Mouse (Mus musculus) liver, embryonic 14.5 days (tissue): ENCODE measurements around the gene Ocrl. TPM values are rescaled to one million over a fixed set of nuclear protein-coding genes. Genes with fewer than 3 reads are reported as not detected.

ENCODE experiments used
- ATAC-seq: fragments of 200-750 bp; cut with Nextera tagmentation; 2 replicates; pipeline ENCODE4 v1.8.0; 2017; ENCODE audit warnings: moderate number of reproducible peaks, mild to moderate bottlenecking, moderate library complexity; ENCODE audit not compliant: insufficient read depth
- DNase-seq, 3 experiments: peaks; one replicate each; pipeline ENCODE4 v3.0.0-alpha.2; 2012 to 2013; ENCODE audit warnings: low read depth in 3 of 3, low spot score in 3 of 3
- H3K27ac ChIP-seq: fragments of 300-500 bp; sonication (generic); 2 replicates; pipeline ENCODE4 v1.5.1; 2014; ENCODE audit warnings: moderate library complexity, mild to moderate bottlenecking, control low read depth, inconsistent platforms
- H3K27me3 ChIP-seq: fragments of 300-500 bp; sonication (generic); 2 replicates; pipeline ENCODE4 v1.6.1; 2014; ENCODE audit warnings: mild to moderate bottlenecking, low read length, moderate library complexity; ENCODE audit not compliant: control insufficient read depth, insufficient read depth
- H3K36me3 ChIP-seq: fragments of 300-500 bp; sonication (generic); replicated peaks from 2 replicates; pipeline ENCODE4 v1.6.1; 2014; ENCODE audit warnings: low read depth; ENCODE audit not compliant: control insufficient read depth, insufficient read depth
- H3K4me1 ChIP-seq, 2 experiments: fragments of 200-500 bp in 1 of 2; fragments of 300-500 bp in 1 of 2; sonication (generic) in 1 of 2; replicated peaks; 2 replicates each; pipeline ENCODE4 v1.6.1; 2012 to 2014; ENCODE audit warnings: antibody characterized with exemption in 1 of 2, inconsistent platforms in 1 of 2, low read length in 1 of 2; ENCODE audit not compliant: control insufficient read depth in 2 of 2, insufficient read depth in 2 of 2
- H3K4me2 ChIP-seq: fragments of 300-500 bp; sonication (generic); 2 replicates; pipeline ENCODE4 v1.6.1; 2014; ENCODE audit warnings: low read depth, mild to moderate bottlenecking, control low read depth, moderate library complexity
- H3K4me3 ChIP-seq, 2 experiments: fragments of 200-500 bp in 1 of 2; fragments of 300-500 bp in 1 of 2; sonication (generic) in 1 of 2; 2 replicates each; pipeline ENCODE4 v1.5.1; 2012 to 2014; ENCODE audit warnings: low read depth in 2 of 2, low read length in 2 of 2, mild to moderate bottlenecking in 2 of 2, control low read depth in 1 of 2, inconsistent platforms in 1 of 2, moderate library complexity in 1 of 2; ENCODE audit not compliant: insufficient read depth in 1 of 2
- H3K9ac ChIP-seq: fragments of 300-500 bp; sonication (generic); replicated peaks from 2 replicates; pipeline ENCODE4 v1.6.1; 2014; ENCODE audit warnings: mild to moderate bottlenecking, control low read depth, moderate library complexity
- H3K9me3 ChIP-seq: fragments of 300-500 bp; sonication (generic); 2 replicates; pipeline ENCODE4 v1.6.1; 2016; ENCODE audit warnings: low read length, mixed read lengths; ENCODE audit not compliant: control insufficient read depth
- CTCF ChIP-seq: IDR thresholded peaks from 2 replicates; pipeline ENCODE4 v1.5.1; 2016; ENCODE audit warnings: antibody characterized with exemption, low read depth, control low read depth
- EP300 ChIP-seq: IDR thresholded peaks from 2 replicates; pipeline ENCODE4 v1.6.1; 2016; ENCODE audit warnings: antibody characterized with exemption, low read depth
- WGBS: fragments of 180-500 bp; shearing (Covaris S2); extraction: QIAGEN DNeasy Blood & Tissue Kit; methylation state at CpG from one replicate; pipeline ENCODE4 v1.1.7; 2014; ENCODE audit not compliant: insufficient replicate concordance; 5-methylcytosine and 5-hydroxymethylcytosine counted together
- polyA plus RNA-seq, 2 experiments: library from polyadenylated mRNA; depleted of rRNA in 1 of 2; stranded (reverse) in 1 of 2; unstranded in 1 of 2; fragments of >200 nt; fragmentation: Nextera tagmentation in 1 of 2; extraction: Ambion mirVana in 1 of 2; gene quantifications; 2 replicates each; pipeline versions ENCODE4 v1.2.1 to v1.2.3; 2012 to 2014

Gene Ocrl
- polyA plus RNA-seq, 2 experiments: 2.9 to 4.8 TPM

DNA sequence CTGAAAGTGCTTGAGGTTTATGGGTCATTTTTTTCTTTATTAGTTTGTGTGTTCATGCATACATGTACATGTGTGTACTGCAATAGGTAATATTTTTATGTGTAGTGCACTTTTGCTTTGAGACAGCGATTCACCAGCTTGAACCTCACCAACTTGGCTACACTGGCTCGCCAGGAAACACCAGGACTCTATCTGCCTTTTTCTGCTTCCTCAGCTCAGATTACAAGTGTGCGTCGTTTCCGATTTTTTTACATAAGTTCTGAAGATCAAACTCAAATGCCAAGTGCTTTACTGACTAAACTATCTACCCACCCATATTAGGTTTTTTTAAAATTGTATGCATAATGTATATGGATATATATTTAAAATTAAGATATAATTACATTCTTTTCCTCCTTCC, 8.4 kb downstream of the Ocrl start:
- no peak overlapping the region for H3K4me3 ChIP-seq
- no peaks in the 10 kb centered on the region for H3K4me1 ChIP-seq
- no peaks in the 10 kb centered on the region for H3K9me3 ChIP-seq
- ATAC-seq (no peak), DNase-seq (no peak)
- H3K9ac ChIP-seq: no peak overlapping the region
- no peak overlapping the region for H3K4me2 ChIP-seq
- WGBS: 67% methylated on average over 5 of the region's 5 CpGs
- H3K27me3 ChIP-seq: no peaks in the 10 kb centered on the region
- TF ChIP-seq CTCF (no peak), EP300 (no peak)
- H3K36me3 ChIP-seq: no peaks in the 10 kb centered on the region
- H3K27ac ChIP-seq: no peak overlapping the region

GRCm38 (mm10) chrX:47927981-47928380, 15.8 kb downstream of the Ocrl start:
- Histone ChIP-seq H3K27ac (no peak overlapping the region), H3K4me1 (no peaks in the 10 kb centered on the region), H3K27me3 (no peaks in the 10 kb centered on the region), H3K36me3 (no peaks in the 10 kb centered on the region), H3K9ac (no peak overlapping the region), H3K4me2 (no peak overlapping the region), H3K9me3 (no peaks in the 10 kb centered on the region), H3K4me3 (no peak overlapping the region)
- no peak for TF ChIP-seq CTCF
- TF ChIP-seq EP300: no peak
- DNase-seq (no peak), ATAC-seq (no peak)
- WGBS: 58% methylated on average over 3 of the region's 3 CpGs

- Histone ChIP-seq H3K36me3 (no peaks in the 10 kb centered on the region), H3K4me2 (no peak overlapping the region), H3K9me3 (no peaks in the 10 kb centered on the region), H3K4me1 (no peaks in the 10 kb centered on the region), H3K27me3 (no peaks in the 10 kb centered on the region), H3K9ac (no peak overlapping the region), H3K27ac (no peak overlapping the region), H3K4me3 (no peak overlapping the region)
- WGBS: 41% methylated on average over 3 of the region's 3 CpGs
- no peak for ATAC-seq
- TF ChIP-seq EP300: no peak
- no peak for TF ChIP-seq CTCF
- DNase-seq: no peak
These were observed 18.3 kb downstream of the Ocrl start for GRCm38 (mm10) chrX:47930449-47930848.

DNA sequence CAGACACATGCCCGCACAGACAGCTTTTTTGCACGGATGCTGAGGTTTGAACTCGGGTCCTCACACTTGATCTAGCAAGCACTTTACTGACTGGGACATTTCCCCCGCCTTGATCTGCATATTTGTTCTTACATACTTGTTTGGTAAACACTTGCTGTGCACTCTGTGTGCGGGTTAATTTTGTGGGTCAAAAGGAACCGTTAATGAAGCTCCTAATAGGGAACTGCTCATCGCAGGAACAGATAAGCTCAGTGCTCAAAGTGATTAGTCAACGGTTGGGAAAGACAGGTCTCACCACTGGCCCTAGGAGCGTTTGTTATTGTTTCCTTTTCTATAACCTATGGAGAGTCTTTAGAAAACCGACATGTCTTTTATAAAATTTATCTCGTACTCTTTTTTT, 22.2 kb downstream of the Ocrl start:
- H3K27me3 ChIP-seq: no peaks in the 10 kb centered on the region
- no peaks in the 10 kb centered on the region for H3K36me3 ChIP-seq
- WGBS: 54% methylated on average over 11 of the region's 11 CpGs
- H3K27ac ChIP-seq: no peak overlapping the region
- H3K4me2 ChIP-seq: no peak overlapping the region
- no peaks in the 10 kb centered on the region for H3K4me1 ChIP-seq
- no peak overlapping the region for H3K9ac ChIP-seq
- H3K4me3 ChIP-seq: no peak overlapping the region
- DNase-seq (no peak), ATAC-seq (no peak)
- H3K9me3 ChIP-seq: no peaks in the 10 kb centered on the region
- no peak for TF ChIP-seq CTCF
- TF ChIP-seq EP300: no peak

- H3K4me2 ChIP-seq: no peak overlapping the region
- WGBS: 64% methylated on average over 5 of the region's 5 CpGs
- TF ChIP-seq EP300 (no peak), CTCF (no peak)
- no peaks in the 10 kb centered on the region for H3K9me3 ChIP-seq
- H3K4me1 ChIP-seq: no peaks in the 10 kb centered on the region
- DNase-seq (no peak), ATAC-seq (no peak)
- no peak overlapping the region for H3K4me3 ChIP-seq
- H3K9ac ChIP-seq: no peak overlapping the region
- H3K27ac ChIP-seq: no peak overlapping the region
- H3K36me3 ChIP-seq: no peaks in the 10 kb centered on the region
- no peaks in the 10 kb centered on the region for H3K27me3 ChIP-seq
These were observed 24.7 kb downstream of the Ocrl start for GRCm38 (mm10) chrX:47936885-47937284.

DNA sequence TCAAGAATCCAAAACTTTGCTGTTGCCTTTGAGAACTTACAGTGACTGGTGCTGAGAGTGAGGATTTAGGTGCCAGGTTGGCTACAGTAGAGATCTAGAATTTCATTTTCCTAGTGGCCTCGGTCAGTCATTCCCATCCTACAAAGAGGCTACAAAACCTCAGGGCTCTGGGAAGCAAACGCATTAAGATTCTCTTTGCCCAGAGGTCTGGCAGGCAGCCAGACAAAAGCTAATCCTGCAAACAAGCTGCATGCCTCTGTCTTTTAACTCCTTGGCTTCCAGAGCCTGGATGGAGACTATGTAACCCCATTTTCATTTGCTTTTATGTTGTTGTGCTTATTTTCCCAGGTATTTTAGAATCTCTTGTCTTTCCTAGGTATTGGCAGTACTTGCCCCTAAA, 25.6 kb downstream of the Ocrl start:
- 66% methylated on average over 2 of the region's 2 CpGs for WGBS
- no peak overlapping the region for H3K27ac ChIP-seq

More for the DNA sequence above, 25.6 kb downstream of the Ocrl start:
- H3K9me3 ChIP-seq: no peaks in the 10 kb centered on the region
- DNase-seq (no peak), ATAC-seq (no peak)
- no peak overlapping the region for H3K4me3 ChIP-seq
- H3K4me2 ChIP-seq: no peak overlapping the region
- H3K4me1 ChIP-seq: no peaks in the 10 kb centered on the region
- no peak for TF ChIP-seq CTCF
- no peak for TF ChIP-seq EP300
- no peaks in the 10 kb centered on the region for H3K36me3 ChIP-seq
- H3K27me3 ChIP-seq: no peaks in the 10 kb centered on the region
- H3K9ac ChIP-seq: no peak overlapping the region
